Mouse (Mus musculus): ENCODE measurements around the gene Npsr1.

- TF ChIP-seq CTCF (conservative IDR thresholded peaks at IDR 0.05; ENCODE audit: insufficient read depth, insufficient read length, low read depth, low read length) = no peak
- TF ChIP-seq POLR2A (IDR thresholded peaks at IDR 0.05; ENCODE audit: low read depth, low read length) = no peak
Measured at GRCm38 (mm10) chr9:24077596-24077995, 20.2 kb upstream of the Npsr1 start.

Measured in kidney, adult 2 months (tissue).